Mouse (Mus musculus): ENCODE data around the gene Spata31d1a. TPM values are rescaled to one million over a fixed set of nuclear protein-coding genes. Genes with fewer than 3 reads are reported as not detected.

The Spata31d1a gene
- total and polyA plus RNA-seq, 3 experiments: 0.05 TPM; not detected in 2

DNA sequence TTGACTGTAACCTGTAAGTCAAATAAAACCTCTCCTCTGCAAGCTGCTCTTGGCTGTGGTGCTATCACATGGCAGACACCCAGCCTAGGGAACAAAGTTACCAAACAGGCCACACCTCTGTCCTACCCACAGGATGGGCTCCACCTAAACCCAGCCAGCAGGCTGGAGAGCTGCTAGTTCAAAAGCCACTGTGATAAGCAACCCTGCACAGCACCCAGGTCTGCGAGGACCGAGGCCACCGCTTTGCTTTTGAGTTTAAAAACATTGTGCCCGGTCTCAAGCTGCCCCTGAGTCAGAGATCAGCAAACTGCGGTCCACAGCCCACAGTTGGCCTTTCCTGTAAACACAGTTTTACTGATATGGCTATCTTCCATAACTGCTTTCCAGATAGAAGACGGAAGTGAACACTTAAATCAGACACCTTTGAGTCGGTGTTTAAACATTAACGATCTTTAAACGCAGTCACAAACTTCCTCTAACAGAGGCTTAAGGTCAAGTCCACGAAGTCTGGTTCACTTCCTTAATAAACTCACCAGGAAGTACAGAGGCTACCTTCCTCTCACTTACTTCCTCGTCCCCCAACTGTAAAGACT lies 41.5 kb downstream of the Spata31d1a start:
- Histone ChIP-seq H3K4me1 (ENCODE audit: insufficient read depth, low read depth, low read length) (peaks cover 89% of the 10 kb centered on the region), H3K9me3 (replicated peaks) (no peaks in the 10 kb centered on the region), H3K4me3 (ENCODE audit: low read depth, low read length) (peak overlapping the region; percentile 63; the same call in 1 of the 2 replicates), H3K27me3 (ENCODE audit: insufficient read depth, low read length) (no peaks in the 10 kb centered on the region), H3K36me3 (replicated peaks) (peaks cover 87% of the 10 kb centered on the region)
- no peak for TF ChIP-seq TAL1 (conservative IDR thresholded peaks at IDR 0.05; ENCODE audit: low read depth, low read length)
- TF ChIP-seq CTCF (IDR thresholded peaks at IDR 0.05; ENCODE audit: low read depth, low read length): no peak
- no peak for TF ChIP-seq GATA2 (IDR thresholded peaks at IDR 0.05; ENCODE audit: borderline replicate concordance, low read depth, low read length)
- no peak for TF ChIP-seq POLR2AphosphoS5 (IDR thresholded peaks at IDR 0.05; ENCODE audit: insufficient replicate concordance, low read depth, low read length)
- no peak for TF ChIP-seq GATA1 (IDR thresholded peaks at IDR 0.05; ENCODE audit: borderline replicate concordance, low read length)
- DNase-seq (ENCODE audit: low spot score): peak; percentile 68
- ATAC-seq (ENCODE audit: extremely low read depth, insufficient number of reproducible peaks, low FRiP score, poor library complexity, severe bottlenecking): peak; percentile 76

DNA sequence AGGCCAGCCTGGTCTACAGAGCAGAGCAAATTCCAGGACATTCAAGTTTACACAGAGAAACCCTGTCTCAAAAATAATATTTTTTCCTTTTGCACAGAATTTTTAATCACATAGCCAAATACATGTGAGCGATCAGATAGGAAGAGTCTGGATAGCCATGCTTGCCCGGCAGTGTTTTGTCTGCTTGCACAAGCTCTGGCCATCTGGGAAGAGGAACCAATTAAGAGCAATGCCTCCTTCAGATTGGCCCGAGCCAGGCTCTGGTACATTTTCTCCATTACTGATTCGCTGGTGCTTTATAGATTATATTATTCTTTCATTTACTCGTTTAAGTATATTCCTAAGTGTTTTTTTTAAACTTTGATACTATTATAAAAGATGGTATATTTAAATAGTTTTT lies 42.4 kb downstream of the Spata31d1a start:
- no peaks in the 10 kb centered on the region for H3K9me3 ChIP-seq (replicated peaks)
- TF ChIP-seq GATA1 (IDR thresholded peaks at IDR 0.05; ENCODE audit: borderline replicate concordance, low read length) (no peak), CTCF (IDR thresholded peaks at IDR 0.05; ENCODE audit: low read depth, low read length) (no peak)
- H3K27me3 ChIP-seq (ENCODE audit: insufficient read depth, low read length): no peaks in the 10 kb centered on the region
- DNase-seq (ENCODE audit: low spot score) (no peak), ATAC-seq (ENCODE audit: extremely low read depth, insufficient number of reproducible peaks, low FRiP score, poor library complexity, severe bottlenecking) (no peak)
- H3K4me3 ChIP-seq (ENCODE audit: low read depth, low read length): no peak overlapping the region
- H3K36me3 ChIP-seq (replicated peaks): peaks cover 90% of the 10 kb centered on the region
- H3K4me1 ChIP-seq (ENCODE audit: insufficient read depth, low read depth, low read length): peaks cover 83% of the 10 kb centered on the region

DNA sequence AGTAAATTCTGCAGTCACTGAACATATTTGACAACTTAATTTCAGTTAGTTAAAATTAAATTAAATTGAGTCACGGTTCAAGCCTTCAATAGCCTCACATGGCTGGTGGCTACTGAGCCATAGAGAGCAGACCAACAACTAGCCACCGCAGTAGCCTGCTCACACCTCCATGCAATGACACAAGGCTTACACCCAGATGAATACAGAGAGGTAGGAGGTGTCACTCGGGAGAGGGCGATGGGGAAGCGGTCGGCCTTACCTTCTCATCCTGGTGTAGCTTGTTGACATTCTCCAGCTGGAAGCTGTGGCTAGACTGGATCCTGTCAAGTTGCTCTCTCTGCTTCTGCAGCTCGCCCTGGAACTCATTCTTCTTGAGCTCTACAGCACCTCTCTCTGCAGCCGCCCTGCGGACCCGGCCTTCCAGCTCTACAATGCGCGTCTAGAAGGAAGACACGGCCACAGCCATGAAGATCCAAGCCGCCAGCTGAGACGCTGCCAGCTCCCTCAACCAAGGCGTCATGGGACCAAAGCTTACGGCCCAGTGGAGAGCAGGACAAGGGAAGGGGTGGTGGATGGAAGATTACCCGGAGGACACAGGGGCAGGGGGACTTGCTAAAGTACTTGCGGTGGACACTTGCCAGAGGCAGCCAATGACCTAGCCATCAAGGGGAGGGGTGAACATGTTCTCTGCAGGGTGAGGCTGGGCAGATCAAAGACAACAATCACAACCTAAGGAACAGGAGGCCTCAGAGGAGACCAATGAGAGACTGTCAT lies 46.0 kb downstream of the Spata31d1a start:
- no peaks in the 10 kb centered on the region for H3K9me3 ChIP-seq (replicated peaks)
- DNase-seq (ENCODE audit: low spot score) (no peak), ATAC-seq (ENCODE audit: extremely low read depth, insufficient number of reproducible peaks, low FRiP score, poor library complexity, severe bottlenecking) (no peak)
- TF ChIP-seq GATA2 (IDR thresholded peaks at IDR 0.05; ENCODE audit: borderline replicate concordance, low read depth, low read length) (no peak), TAL1 (conservative IDR thresholded peaks at IDR 0.05; ENCODE audit: low read depth, low read length) (no peak), GATA1 (IDR thresholded peaks at IDR 0.05; ENCODE audit: borderline replicate concordance, low read length) (no peak), POLR2AphosphoS5 (IDR thresholded peaks at IDR 0.05; ENCODE audit: insufficient replicate concordance, low read depth, low read length) (no peak), CTCF (IDR thresholded peaks at IDR 0.05; ENCODE audit: low read depth, low read length) (no peak)
- H3K27me3 ChIP-seq (ENCODE audit: insufficient read depth, low read length): no peaks in the 10 kb centered on the region
- H3K4me3 ChIP-seq (ENCODE audit: low read depth, low read length): no peak overlapping the region
- peaks cover 84% of the 10 kb centered on the region for H3K4me1 ChIP-seq (ENCODE audit: insufficient read depth, low read depth, low read length)
- H3K36me3 ChIP-seq (replicated peaks): peaks cover 95% of the 10 kb centered on the region

DNA sequence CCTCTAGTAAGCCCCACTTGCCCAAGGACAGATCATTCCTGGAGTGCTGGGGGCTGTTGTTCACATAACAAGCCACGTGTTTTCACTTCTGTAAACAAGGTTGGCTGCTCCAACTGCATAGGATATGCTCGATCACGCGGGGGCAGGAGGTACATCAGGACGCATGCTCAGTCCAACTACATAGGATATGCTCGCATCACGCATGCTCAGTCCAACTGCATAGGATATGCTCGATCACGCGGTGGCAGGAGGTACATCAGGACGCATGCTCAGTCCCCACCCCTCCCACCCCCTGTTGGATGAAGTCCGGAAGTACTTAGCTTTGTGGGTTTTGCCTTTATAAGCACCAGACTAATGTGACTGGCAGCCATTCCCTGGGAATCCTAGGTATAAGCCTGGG lies 48.2 kb downstream of the Spata31d1a start:
- H3K9me3 ChIP-seq (replicated peaks): no peaks in the 10 kb centered on the region
- ATAC-seq (ENCODE audit: extremely low read depth, insufficient number of reproducible peaks, low FRiP score, poor library complexity, severe bottlenecking): no peak
- H3K36me3 ChIP-seq (replicated peaks): peaks cover 100% of the 10 kb centered on the region
- TF ChIP-seq CTCF (IDR thresholded peaks at IDR 0.05; ENCODE audit: low read depth, low read length) (no peak), POLR2AphosphoS5 (IDR thresholded peaks at IDR 0.05; ENCODE audit: insufficient replicate concordance, low read depth, low read length) (no peak), GATA2 (IDR thresholded peaks at IDR 0.05; ENCODE audit: borderline replicate concordance, low read depth, low read length) (no peak), TAL1 (conservative IDR thresholded peaks at IDR 0.05; ENCODE audit: low read depth, low read length) (no peak), GATA1 (IDR thresholded peaks at IDR 0.05; ENCODE audit: borderline replicate concordance, low read length) (no peak)
- peaks cover 82% of the 10 kb centered on the region for H3K4me1 ChIP-seq (ENCODE audit: insufficient read depth, low read depth, low read length)
- H3K4me3 ChIP-seq (ENCODE audit: low read depth, low read length): no peak overlapping the region
- no peaks in the 10 kb centered on the region for H3K27me3 ChIP-seq (ENCODE audit: insufficient read depth, low read length)
- DNase-seq (ENCODE audit: low spot score): no peak

DNA sequence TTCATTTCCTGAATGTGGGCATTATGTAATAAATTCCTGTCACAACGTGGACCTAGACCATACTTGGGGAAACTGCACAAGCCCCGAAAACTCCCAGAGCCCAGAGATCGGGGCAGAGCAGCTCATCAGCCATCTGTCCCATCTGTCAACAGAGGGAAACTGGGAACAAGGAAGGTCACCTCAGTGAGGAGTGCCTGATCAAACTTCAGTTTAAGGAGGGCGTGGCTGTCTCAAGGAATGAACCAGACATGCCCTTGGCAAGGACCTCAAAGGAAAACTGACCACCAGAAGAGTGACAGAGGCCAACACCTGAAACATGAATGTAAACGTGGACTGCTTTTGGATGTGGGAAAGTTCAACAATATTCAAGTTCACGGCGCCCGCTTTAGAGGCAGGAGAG lies 48.7 kb downstream of the Spata31d1a start:
- DNase-seq (ENCODE audit: low spot score) (no peak), ATAC-seq (ENCODE audit: extremely low read depth, insufficient number of reproducible peaks, low FRiP score, poor library complexity, severe bottlenecking) (no peak)
- Histone ChIP-seq H3K36me3 (replicated peaks) (peaks cover 100% of the 10 kb centered on the region), H3K4me3 (ENCODE audit: low read depth, low read length) (no peak overlapping the region), H3K9me3 (replicated peaks) (no peaks in the 10 kb centered on the region), H3K4me1 (ENCODE audit: insufficient read depth, low read depth, low read length) (peaks cover 82% of the 10 kb centered on the region), H3K27me3 (ENCODE audit: insufficient read depth, low read length) (no peaks in the 10 kb centered on the region)
- no peak for TF ChIP-seq CTCF (IDR thresholded peaks at IDR 0.05; ENCODE audit: low read depth, low read length)
- TF ChIP-seq POLR2AphosphoS5 (IDR thresholded peaks at IDR 0.05; ENCODE audit: insufficient replicate concordance, low read depth, low read length): no peak
- TF ChIP-seq GATA2 (IDR thresholded peaks at IDR 0.05; ENCODE audit: borderline replicate concordance, low read depth, low read length): no peak
- TF ChIP-seq TAL1 (conservative IDR thresholded peaks at IDR 0.05; ENCODE audit: low read depth, low read length): no peak
- no peak for TF ChIP-seq GATA1 (IDR thresholded peaks at IDR 0.05; ENCODE audit: borderline replicate concordance, low read length)

DNA sequence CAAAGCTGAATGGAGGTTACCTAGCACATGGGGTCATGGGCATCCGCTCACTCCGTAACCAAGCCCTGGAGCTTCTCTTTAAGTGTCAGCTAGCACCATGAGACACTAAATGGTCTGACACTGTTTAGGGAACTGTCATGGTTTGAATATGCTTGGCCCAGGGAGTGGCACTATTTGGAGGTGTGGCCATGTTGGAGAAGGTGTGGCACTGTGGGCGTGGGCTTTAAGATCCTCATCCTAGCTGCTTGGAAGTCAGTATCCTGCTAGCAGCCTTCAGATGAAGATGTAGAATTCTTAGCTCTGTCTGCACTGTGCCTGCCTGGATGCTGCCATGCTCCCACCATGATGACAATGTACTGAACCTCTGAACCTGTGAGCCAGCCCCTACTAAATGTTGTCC lies 49.8 kb downstream of the Spata31d1a start:
- no peaks in the 10 kb centered on the region for H3K27me3 ChIP-seq (ENCODE audit: insufficient read depth, low read length)
- TF ChIP-seq GATA2 (IDR thresholded peaks at IDR 0.05; ENCODE audit: borderline replicate concordance, low read depth, low read length) (no peak), GATA1 (IDR thresholded peaks at IDR 0.05; ENCODE audit: borderline replicate concordance, low read length) (no peak), CTCF (IDR thresholded peaks at IDR 0.05; ENCODE audit: low read depth, low read length) (no peak), TAL1 (conservative IDR thresholded peaks at IDR 0.05; ENCODE audit: low read depth, low read length) (no peak), POLR2AphosphoS5 (IDR thresholded peaks at IDR 0.05; ENCODE audit: insufficient replicate concordance, low read depth, low read length) (no peak)

More for the DNA sequence above, 49.8 kb downstream of the Spata31d1a start:
- ATAC-seq (ENCODE audit: extremely low read depth, insufficient number of reproducible peaks, low FRiP score, poor library complexity, severe bottlenecking) (no peak), DNase-seq (ENCODE audit: low spot score) (no peak)
- Histone ChIP-seq H3K4me1 (ENCODE audit: insufficient read depth, low read depth, low read length) (peaks cover 82% of the 10 kb centered on the region), H3K36me3 (replicated peaks) (peaks cover 100% of the 10 kb centered on the region), H3K9me3 (replicated peaks) (no peaks in the 10 kb centered on the region), H3K4me3 (ENCODE audit: low read depth, low read length) (no peak overlapping the region)

Measured in G1E (cell line).